Mouse (Mus musculus) cerebellum, adult 18-20 months (tissue): ENCODE data around the gene Midn.
"Not testable (repeated sequence)": the region's sequence is repeated elsewhere in the genome, so short reads cannot be mapped to it uniquely, and the experiment has no call there.

ENCODE experiments used
- DNase-seq, 2 experiments: peaks; one replicate each; pipeline ENCODE4 v3.0.0; 2021

The Midn gene

GRCm38 (mm10) chr10:80159021-80159560 is 11.0 kb downstream of the Midn start:
- peak; percentile 54 to 64 for DNase-seq

GRCm38 (mm10) chr10:80159561-80160454 is 11.7 kb downstream of the Midn start:
- DNase-seq, result peak; percentile 97 to 99

GRCm38 (mm10) chr10:80160455-80161371 is 12.6 kb downstream of the Midn start:
- DNase-seq, result peak; percentile 61 to 76

- DNase-seq, result no peak
Measured at GRCm38 (mm10) chr10:80161522-80162242, 13.6 kb downstream of the Midn start.

- no peak for DNase-seq
Measured at GRCm38 (mm10) chr10:80162243-80162608, 14.2 kb downstream of the Midn start.

- no peak for DNase-seq
Measured at GRCm38 (mm10) chr10:80162716-80163299, 14.7 kb downstream of the Midn start.

- peak in 1 of 2 experiments; percentile 37 for DNase-seq
Measured at GRCm38 (mm10) chr10:80163721-80164120, 15.6 kb downstream of the Midn start.

- peak; percentile 60 to 66 for DNase-seq
Measured at GRCm38 (mm10) chr10:80164161-80164997, 16.3 kb downstream of the Midn start.

GRCm38 (mm10) chr10:80164998-80165344 is 16.9 kb downstream of the Midn start:
- peak; percentile 98 to 99 for DNase-seq

- peak; percentile 60 to 68 for DNase-seq
Measured at GRCm38 (mm10) chr10:80165392-80166128, 17.5 kb downstream of the Midn start, which contains the start of gene Cirbp. TSS of gene Cirbp (plus strand) at chr10:80165985.

GRCm38 (mm10) chr10:80166136-80166535 is 18.1 kb downstream of the Midn start:
- not testable (repeated sequence) for DNase-seq

- peak; percentile 99 for DNase-seq
Measured at GRCm38 (mm10) chr10:80167460-80168037, 19.5 kb downstream of the Midn start.

- peak; percentile 90 to 96 for DNase-seq
Measured at GRCm38 (mm10) chr10:80168038-80168661, 20.1 kb downstream of the Midn start.

GRCm38 (mm10) chr10:80169070-80169469 is 21.0 kb downstream of the Midn start:
- DNase-seq, result no peak

- no peak for DNase-seq
Measured at GRCm38 (mm10) chr10:80169651-80170050, 21.6 kb downstream of the Midn start.

- peak; percentile 22 to 34 for DNase-seq
Measured at GRCm38 (mm10) chr10:80170052-80170451, 22.0 kb downstream of the Midn start.

- DNase-seq, result peak in 1 of 2 experiments; percentile 38
Measured at GRCm38 (mm10) chr10:80170601-80171021, 22.5 kb downstream of the Midn start.

GRCm38 (mm10) chr10:80171252-80171651 is 23.2 kb downstream of the Midn start:
- DNase-seq, result peak in 1 of 2 experiments; percentile 27
